Mouse (Mus musculus) ES-Bruce4 (cell line): ENCODE results near the gene 2510009E07Rik.

Experiments
- CTCF ChIP-seq: IDR thresholded peaks from one replicate; pipeline ENCODE4 v1.8.1; 2011; ENCODE audit warnings: low read depth, low read length
- EP300 ChIP-seq: IDR thresholded peaks from 2 replicates; pipeline ENCODE4 v1.6.1; 2011; ENCODE audit warnings: low read depth, low read length; ENCODE audit not compliant: insufficient read depth
- POLR2A ChIP-seq: IDR thresholded peaks from one replicate; pipeline ENCODE4 v1.8.1; 2011; ENCODE audit warnings: low read length; ENCODE audit not compliant: insufficient read depth

DNA sequence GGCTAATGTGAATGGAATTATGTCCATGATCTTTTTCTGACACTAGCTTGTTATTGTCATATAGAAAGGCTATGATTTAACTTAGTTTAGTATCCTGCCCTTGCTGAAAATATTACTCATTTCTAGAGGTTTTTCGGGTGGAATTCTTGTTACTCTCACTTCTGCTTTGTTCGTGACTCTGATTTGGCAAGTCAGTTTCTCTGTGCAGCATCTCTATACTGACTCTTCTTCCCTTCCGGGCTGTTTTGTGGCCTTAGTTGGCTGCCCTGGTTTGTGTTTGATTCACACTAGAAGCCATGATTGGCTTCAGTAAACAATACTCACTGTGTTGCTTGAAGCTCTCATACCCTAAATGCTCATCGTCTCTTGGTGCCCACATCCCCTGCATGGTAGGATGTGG lies 63.9 kb downstream of the 2510009E07Rik start:
- no peak for TF ChIP-seq EP300
- no peak for TF ChIP-seq CTCF
- no peak for TF ChIP-seq POLR2A
